Mouse (Mus musculus): Measurements from ENCODE around the gene Tada2a.

GRCm38 (mm10) chr11:84097251-84097998 is 32.0 kb downstream of the Tada2a start:
- no peak for TF ChIP-seq POLR2A (IDR thresholded peaks at IDR 0.05; ENCODE audit: borderline replicate concordance, control insufficient read depth, low read depth, low read length)
- no peak for TF ChIP-seq CTCF (IDR thresholded peaks at IDR 0.05; ENCODE audit: control insufficient read depth, insufficient read depth, low read length)

Data from bone marrow, adult 2 months (tissue).